Mouse (Mus musculus): ENCODE results near the gene Prnd.

- TF ChIP-seq CTCF (IDR thresholded peaks at IDR 0.05; ENCODE audit: low read depth, low read length) (no peak), POLR2A (IDR thresholded peaks at IDR 0.05; ENCODE audit: insufficient read depth, low read length) (no peak), EP300 (IDR thresholded peaks at IDR 0.05; ENCODE audit: insufficient read depth, low read depth, low read length) (no peak)
Measured at GRCm38 (mm10) chr2:131970597-131970996, 19.9 kb downstream of the Prnd start.

Data from ES-Bruce4 (cell line).